Mouse (Mus musculus) frontal cortex, adult (tissue): ENCODE measurements at regions not wholly inside any gene's neighbourhood (a gene's known extent, or its start where the extent isn't known, plus 50 kb on each side); places are given as distances from the start of the nearest gene placed in this dataset.

Source experiments
- ATAC-seq: cut with Nextera tagmentation; 2 replicates; pipeline ENCODE4 v1.9.2; 2017; ENCODE audit warnings: mild to moderate bottlenecking, moderate library complexity, mixed read lengths; ENCODE audit not compliant: low TSS enrichment

GRCm38 (mm10) chr10:66102103-66102502 lies 993.8 kb upstream of the Jmjd1c start:
- ATAC-seq, result no peak

- ATAC-seq, result no peak
Observed at GRCm38 (mm10) chr10:66131361-66131760, 964.6 kb upstream of the Jmjd1c start.

GRCm38 (mm10) chr10:66132025-66132424 lies 963.9 kb upstream of the Jmjd1c start:
- no peak for ATAC-seq

- ATAC-seq, result no peak
Observed at GRCm38 (mm10) chr10:66142413-66142812, 953.5 kb upstream of the Jmjd1c start.

GRCm38 (mm10) chr10:66142910-66143309 lies 953.0 kb upstream of the Jmjd1c start:
- ATAC-seq, result no peak

- no peak for ATAC-seq
Observed at GRCm38 (mm10) chr10:66150966-66151365, 945.0 kb upstream of the Jmjd1c start.

- ATAC-seq, result no peak
Observed at GRCm38 (mm10) chr10:66152777-66153176, 943.1 kb upstream of the Jmjd1c start.

GRCm38 (mm10) chr10:66160916-66161556 lies 934.9 kb upstream of the Jmjd1c start:
- peak; percentile 38; the same call in 1 of the 2 replicates for ATAC-seq

- no peak for ATAC-seq
Observed at GRCm38 (mm10) chr10:66172803-66173202, 923.1 kb upstream of the Jmjd1c start.

GRCm38 (mm10) chr10:66177318-66177717 lies 918.6 kb upstream of the Jmjd1c start:
- ATAC-seq, result no peak

GRCm38 (mm10) chr10:66181231-66181630 lies 914.7 kb upstream of the Jmjd1c start:
- ATAC-seq, result no peak

- no peak for ATAC-seq
Observed at GRCm38 (mm10) chr10:66183069-66183468, 912.9 kb upstream of the Jmjd1c start.

- no peak for ATAC-seq
Observed at GRCm38 (mm10) chr10:66187038-66187437, 908.9 kb upstream of the Jmjd1c start.

GRCm38 (mm10) chr10:66201115-66201514 lies 894.8 kb upstream of the Jmjd1c start:
- ATAC-seq, result no peak

GRCm38 (mm10) chr10:66228123-66228522 lies 867.8 kb upstream of the Jmjd1c start:
- ATAC-seq, result no peak

- peak; percentile 96 for ATAC-seq
Observed at GRCm38 (mm10) chr10:66234370-66234916, 861.5 kb upstream of the Jmjd1c start.

- ATAC-seq, result no peak
Observed at GRCm38 (mm10) chr10:66256377-66256776, 839.5 kb upstream of the Jmjd1c start.

- no peak for ATAC-seq
Observed at GRCm38 (mm10) chr10:66270647-66271270, 825.2 kb upstream of the Jmjd1c start.

- ATAC-seq, result no peak
Observed at GRCm38 (mm10) chr10:66295628-66296027, 800.3 kb upstream of the Jmjd1c start.

GRCm38 (mm10) chr10:66303235-66303780 lies 792.6 kb upstream of the Jmjd1c start:
- ATAC-seq, result no peak

GRCm38 (mm10) chr10:66304901-66305300 lies 791.0 kb upstream of the Jmjd1c start:
- no peak for ATAC-seq

GRCm38 (mm10) chr10:66331166-66331565 lies 764.8 kb upstream of the Jmjd1c start:
- ATAC-seq, result no peak

- no peak for ATAC-seq
Observed at GRCm38 (mm10) chr10:66337994-66338393, 757.9 kb upstream of the Jmjd1c start.
